Mouse (Mus musculus) testis, adult 2 months (tissue): ENCODE results near the gene Cnga3.

Experiments used
- CTCF ChIP-seq: fragments of 200-500 bp; IDR thresholded peaks from 2 replicates; pipeline ENCODE4 v1.5.1; 2012; ENCODE audit warnings: low read depth, mild to moderate bottlenecking, inconsistent platforms, low read length, moderate library complexity; ENCODE audit not compliant: control insufficient read depth, insufficient read depth, insufficient replicate concordance
- POLR2A ChIP-seq: fragments of 200-500 bp; IDR thresholded peaks from 2 replicates; pipeline ENCODE4 v1.6.1; 2012; ENCODE audit warnings: low read depth, mild to moderate bottlenecking, inconsistent platforms, low read length, moderate library complexity; ENCODE audit not compliant: control insufficient read depth

DNA sequence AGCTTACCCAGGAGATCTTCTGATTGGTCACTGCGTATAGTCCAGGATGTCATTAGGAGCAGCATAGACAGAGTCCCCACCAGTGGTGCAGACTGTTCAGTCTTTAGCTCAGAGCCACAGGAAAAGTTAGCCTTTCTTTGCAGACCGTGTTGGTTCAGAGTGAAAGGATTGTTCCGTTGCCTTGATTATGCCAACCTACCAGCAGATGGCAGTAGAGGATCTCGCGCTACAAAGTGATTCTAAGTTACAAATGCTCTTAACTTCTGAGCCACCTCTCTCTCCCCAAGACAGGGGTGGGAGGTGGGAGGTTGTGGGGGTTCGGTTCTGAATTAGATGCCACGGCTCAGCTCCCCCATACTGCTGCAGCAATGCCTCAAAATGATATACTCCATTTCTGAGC is 58.2 kb downstream of the Cnga3 start:
- peak; percentile 41; the same call in 1 of the 2 replicates for TF ChIP-seq CTCF
- no peak for TF ChIP-seq POLR2A
